Mouse (Mus musculus) cerebellum, adult 9-11 months (tissue): ENCODE results near the gene Ss18l2.
A peak's percentile ranks its signal among the peaks of the same experiment; 100 is the strongest.

ENCODE experiments used
- DNase-seq: peaks from one replicate; pipeline ENCODE4 v3.0.0; 2022

Gene Ss18l2

DNA sequence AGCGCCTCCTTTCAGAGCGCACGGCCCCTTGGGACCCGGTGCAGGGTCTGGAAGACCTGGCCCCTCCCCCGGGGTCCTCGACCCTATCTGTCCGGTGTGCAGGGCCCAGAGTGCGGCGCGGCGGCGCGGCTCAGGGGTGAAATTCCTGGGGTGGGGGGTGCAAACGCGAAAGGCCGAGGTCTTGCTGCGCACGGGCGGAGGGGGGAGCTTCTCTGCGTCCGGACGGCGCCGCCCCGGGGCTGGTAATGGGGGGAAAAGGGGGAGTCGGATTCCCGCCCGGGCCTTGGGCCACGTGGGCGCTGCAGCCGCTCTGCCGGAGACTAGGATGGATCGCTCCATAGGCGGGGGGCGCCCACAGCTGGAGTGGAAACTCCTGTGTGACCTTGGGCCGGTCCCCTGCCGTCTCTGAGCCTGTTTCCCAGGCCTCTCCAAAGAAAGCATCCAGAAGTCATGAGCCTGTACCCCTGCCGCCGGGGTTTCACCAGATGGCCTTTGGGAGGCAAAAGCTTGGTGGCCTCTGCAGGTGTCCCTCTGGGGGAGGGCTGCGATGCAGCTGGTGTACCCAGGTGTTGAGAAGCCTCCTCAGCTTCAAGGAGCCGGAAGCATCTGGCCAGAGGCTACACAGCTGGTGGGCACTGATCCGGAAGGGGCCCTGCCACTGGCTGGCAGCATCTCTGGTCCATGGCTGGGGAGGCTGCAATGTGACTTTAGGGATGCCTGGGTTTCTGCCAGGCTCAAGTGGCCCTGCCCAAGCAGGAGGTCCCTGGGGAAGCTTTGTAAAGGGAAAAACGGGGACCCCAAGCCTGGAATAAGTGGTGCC, 50.4 kb downstream of the Ss18l2 start:
- peak; percentile 67 for DNase-seq

- DNase-seq: no peak
Measured at GRCm38 (mm10) chr9:121761091-121761665, 51.0 kb downstream of the Ss18l2 start.

- DNase-seq: peak; percentile 36
Measured at GRCm38 (mm10) chr9:121761787-121762186, 51.7 kb downstream of the Ss18l2 start.

DNA sequence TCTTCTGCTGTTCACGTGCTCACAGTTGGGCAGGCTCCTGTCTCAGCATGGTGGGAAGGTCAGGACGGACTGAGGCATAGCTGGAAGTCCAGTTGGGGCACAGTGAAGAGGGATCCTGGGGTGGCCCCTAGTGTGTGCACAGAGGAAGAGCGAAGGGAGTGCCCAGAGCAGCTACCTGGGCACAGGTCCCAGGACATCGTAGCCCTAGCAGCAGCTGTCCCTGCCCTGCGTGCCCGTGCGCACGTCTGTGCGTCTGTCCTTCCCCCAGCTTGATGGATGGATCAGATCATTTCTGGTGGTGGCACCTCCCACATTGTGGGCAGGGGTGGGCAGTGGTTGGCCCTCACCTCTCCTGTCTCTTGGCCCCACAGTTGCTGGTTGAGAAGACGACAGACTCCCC, 52.1 kb downstream of the Ss18l2 start:
- no peak for DNase-seq

DNA sequence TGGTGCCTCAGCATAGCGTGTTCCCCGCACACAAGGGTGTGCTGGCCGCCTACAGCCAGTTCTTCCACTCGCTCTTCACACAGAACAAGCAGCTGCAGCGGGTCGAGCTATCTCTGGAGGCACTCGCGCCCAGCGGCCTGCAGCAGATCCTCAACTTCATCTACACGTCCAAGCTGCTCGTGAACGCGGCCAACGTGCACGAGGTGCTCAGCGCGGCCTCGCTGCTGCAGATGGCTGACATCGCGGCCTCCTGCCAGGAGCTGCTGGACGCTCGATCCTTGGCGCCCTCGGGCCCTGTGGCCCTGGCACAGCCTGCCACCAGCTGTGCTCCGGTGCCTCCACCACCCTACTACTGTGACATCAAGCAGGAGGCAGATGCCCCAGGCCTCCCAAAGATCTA, 52.6 kb downstream of the Ss18l2 start:
- DNase-seq: no peak
